Mouse (Mus musculus) spleen, adult 10 weeks (tissue): ENCODE results near the gene Oas2. TPM values are rescaled to one million over a fixed set of nuclear protein-coding genes. Genes with fewer than 3 reads are reported as not detected.

ENCODE experiments used
- polyA plus RNA-seq: library from polyadenylated mRNA; stranded (reverse); fragments of 350-450 nt; fragmentation: Illumina TruSeq; extraction: RNeasy Lipid Tissue Mini Kit (QIAGEN cat#74804); gene quantifications from one replicate; pipeline ENCODE4 v1.2.3, GENCODE M21; 2015; ENCODE audit warnings: low replicate concordance; ENCODE audit not compliant: insufficient read depth

Oas2 gene
- 14.9 TPM for polyA plus RNA-seq

DNA sequence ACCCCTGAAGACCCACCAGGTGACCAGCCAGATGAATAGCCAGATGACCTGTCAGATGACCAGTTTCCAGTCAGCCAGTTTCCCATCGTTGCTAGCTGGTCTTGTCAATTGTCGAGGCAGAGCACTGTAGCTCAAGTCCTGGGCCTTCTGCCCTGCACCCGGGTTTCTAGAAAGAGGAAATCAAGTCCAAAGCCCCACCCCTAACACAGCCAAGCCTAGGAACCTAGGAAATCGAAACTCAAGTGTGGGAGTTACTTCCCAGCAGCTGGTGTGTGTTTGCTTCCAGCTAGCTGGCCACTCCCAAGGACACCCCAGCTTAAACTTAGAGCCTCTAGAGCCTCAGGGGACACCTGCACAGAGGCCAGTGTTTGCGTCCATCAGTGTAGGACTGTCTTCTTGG is at the start of gene Oas2:
TSS of gene Oas2 (minus strand) at position 166 of the 400 bp plus-strand sequence.

DNA sequence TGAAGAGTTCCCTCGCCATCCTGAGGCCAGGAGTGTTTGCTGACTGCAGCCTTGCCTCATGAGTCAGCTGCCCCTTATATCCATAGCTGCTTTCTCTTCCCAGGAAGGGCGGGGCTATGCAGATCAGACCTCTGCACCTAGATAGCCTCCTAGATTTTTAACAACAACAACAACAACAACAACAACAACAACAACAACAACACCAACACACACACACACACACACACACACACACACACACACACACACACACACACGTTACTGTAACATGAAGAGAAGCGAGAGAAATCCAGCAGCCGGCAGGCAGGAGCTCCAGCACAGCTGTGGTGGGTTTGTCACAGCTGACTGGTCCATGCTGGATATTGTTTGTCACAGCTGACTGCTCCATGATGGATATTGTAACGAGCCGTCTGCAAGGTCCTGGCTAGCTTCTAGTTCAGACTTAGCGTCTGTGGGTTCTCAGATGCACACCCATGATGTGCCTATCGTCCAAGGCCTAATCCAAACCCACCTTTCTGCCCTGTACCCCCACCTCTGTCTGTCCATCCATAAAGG is 45.9 kb upstream of the Oas2 start, which contains the start of gene Oas1e:
TSS of gene Oas1e (minus strand) at position 51 of the 555 bp plus-strand sequence.

DNA sequence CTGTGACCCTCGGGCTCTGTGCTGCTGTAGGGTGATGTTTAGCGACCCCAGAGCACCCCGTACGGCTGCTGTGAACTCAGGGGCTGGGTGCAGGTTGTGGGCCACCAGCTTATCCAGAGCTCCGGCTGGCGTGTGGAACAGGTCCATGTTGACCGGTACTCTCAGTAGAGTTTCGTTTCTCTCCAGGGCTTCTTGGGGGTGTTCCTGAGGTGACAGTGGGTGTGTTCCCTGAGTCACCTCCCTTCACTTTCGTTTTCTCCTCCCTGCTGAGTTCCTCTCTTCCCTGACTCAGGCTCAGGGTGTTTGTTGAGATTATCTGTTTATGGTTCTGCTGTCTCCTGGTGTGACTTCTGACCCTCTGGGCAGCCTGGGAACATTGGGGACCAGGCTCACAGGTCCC is 27.8 kb upstream of the Oas2 start, which contains the start of gene Oas3:
TSS of gene Oas3 (minus strand) at position 184 of the 400 bp plus-strand sequence.

DNA sequence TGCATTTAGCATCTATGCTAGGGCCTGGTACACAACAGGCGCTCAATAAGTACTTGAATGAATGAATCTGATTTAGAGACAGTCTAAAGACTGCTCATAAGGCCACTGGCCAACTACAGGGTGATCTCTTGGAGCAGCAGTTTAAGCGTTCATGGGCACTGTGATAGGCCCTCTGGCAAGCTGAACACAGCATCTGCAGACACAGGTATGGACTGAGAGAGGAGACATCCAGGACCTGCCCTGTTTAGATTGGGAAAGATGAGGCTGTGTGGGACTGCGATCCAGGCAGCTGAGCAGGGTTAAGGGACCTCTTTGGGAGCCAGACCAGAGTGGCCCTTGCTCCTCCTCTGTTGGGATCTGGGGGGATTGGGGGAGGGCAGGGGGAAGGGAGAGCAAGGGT is 37.8 kb downstream of the Oas2 start, which contains the start of gene Dtx1:
TSS of gene Dtx1 (minus strand) at position 101 of the 400 bp plus-strand sequence.

Other genes with a start within 250 kb of the Oas2 start
- gene Plbd2, start 246.2 kb downstream of the Oas2 start, polyA plus RNA-seq, result 10.3 TPM
- gene Slc8b1, start 238.7 kb downstream of the Oas2 start, polyA plus RNA-seq, result 26.0 TPM
- 11.5 TPM for gene Tpcn1, start 161.2 kb downstream of the Oas2 start, polyA plus RNA-seq
- gene Iqcd, start 160.8 kb downstream of the Oas2 start, polyA plus RNA-seq, result 0.39 TPM
- gene Rita1, start 137.3 kb downstream of the Oas2 start, polyA plus RNA-seq, result 2.0 TPM
- gene Ddx54, start 137.1 kb downstream of the Oas2 start, polyA plus RNA-seq, result 15.6 TPM
- gene Cfap73, start 115.6 kb downstream of the Oas2 start, polyA plus RNA-seq, result not detected
- 3.3 TPM for gene Rasal1, start 101.0 kb downstream of the Oas2 start, polyA plus RNA-seq
- 55.9 TPM for gene Dtx1, start 37.9 kb downstream of the Oas2 start, polyA plus RNA-seq
- gene Oas3, start 27.8 kb upstream of the Oas2 start, polyA plus RNA-seq, result 7.4 TPM
- gene Oas1e, start 45.7 kb upstream of the Oas2 start, polyA plus RNA-seq, result 0.21 TPM
- 15.3 TPM for gene Oas1c, start 62.7 kb upstream of the Oas2 start, polyA plus RNA-seq
- not detected for gene Oas1f, start 97.5 kb upstream of the Oas2 start, polyA plus RNA-seq
- not detected for gene Oas1h, start 111.6 kb upstream of the Oas2 start, polyA plus RNA-seq
- 3.3 TPM for gene Oas1g, start 137.8 kb upstream of the Oas2 start, polyA plus RNA-seq
- 13.5 TPM for gene Oas1a, start 157.7 kb upstream of the Oas2 start, polyA plus RNA-seq
- not detected for gene Oas1d, start 164.7 kb upstream of the Oas2 start, polyA plus RNA-seq